Mouse (Mus musculus): ENCODE measurements around the gene Gnat1.

DNA sequence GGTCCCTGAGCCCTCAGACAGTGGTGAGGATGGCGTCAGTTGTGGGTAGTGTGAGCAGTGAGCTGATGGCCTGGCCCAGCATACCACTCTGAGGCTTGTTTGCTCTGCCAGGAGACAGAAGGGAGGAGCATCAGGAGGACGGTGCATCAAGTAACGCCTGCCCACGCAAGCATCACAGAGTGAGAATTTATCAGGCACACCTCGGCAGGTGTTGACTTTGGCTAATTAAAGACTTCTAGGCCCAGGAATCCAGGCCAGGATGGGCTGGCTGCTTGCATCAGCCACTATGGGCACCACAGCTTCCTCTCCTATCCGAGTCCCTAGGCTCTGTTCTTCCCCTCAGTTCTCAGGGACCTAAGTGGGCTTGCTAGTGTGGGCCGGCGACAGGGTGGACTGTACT is 17.2 kb downstream of the Gnat1 start:
- TF ChIP-seq HCFC1 (IDR thresholded peaks at IDR 0.05; ENCODE audit: borderline replicate concordance, insufficient read depth, low read length) (no peak), ZC3H11A (IDR thresholded peaks at IDR 0.05; ENCODE audit: borderline replicate concordance, low read depth, low read length) (no peak), MAFK (IDR thresholded peaks at IDR 0.05; ENCODE audit: insufficient read depth, low read depth, low read length) (no peak), ZNF384 (IDR thresholded peaks at IDR 0.05; ENCODE audit: low read depth, low read length) (no peak)

All from ES-E14 (cell line).